ENCODE assay signal across 14 mouse cellular contexts in genomic region chr14:29073747-29074146, GRCm38 (mm10). TPM values are rescaled to one million over a fixed set of nuclear protein-coding genes. Genes with fewer than 3 reads are reported as not detected.
DNase-seq lines count a peak whose midpoint lies in the region; ATAC-seq lines count a peak whose summit lies in the region.
"Had no signal": no experiment of that assay in that cellular context is flagged by ENCODE, and none has a peak within 500 bp of the region (broad histone marks: within the 10 kb centered on the region; RNA-seq: fewer than 3 reads in every experiment).

No protein-coding gene starts in this region.

- no peak overlapping the region for H3K9ac ChIP-seq in limb, embryonic 13.5 days
- no peak overlapping the region for H3K9ac ChIP-seq in embryonic facial prominence, embryonic 14.5 days (ENCODE audit: low read depth, low read length)
- H3K9ac ChIP-seq in intestine, embryonic 16.5 days (ENCODE audit: low read depth, low read length) = no peak overlapping the region

- no peaks in the 10 kb centered on the region for H3K9me3 ChIP-seq in limb, embryonic 13.5 days
- H3K9me3 ChIP-seq in limb, embryonic 10.5 days (replicated peaks) = no peaks in the 10 kb centered on the region
- H3K9me3 ChIP-seq in embryonic facial prominence, embryonic 14.5 days (ENCODE audit: control insufficient read depth, low read length) = no peaks in the 10 kb centered on the region
- no peaks in the 10 kb centered on the region for H3K9me3 ChIP-seq in intestine, embryonic 16.5 days (ENCODE audit: control insufficient read depth, low read length)
- H3K9me3 ChIP-seq: forebrain, embryonic 10.5 days had no signal

- no peak overlapping the region for H3K4me3 ChIP-seq in limb, embryonic 13.5 days
- H3K4me3 ChIP-seq in limb, embryonic 10.5 days = no peak overlapping the region
- no peak overlapping the region for H3K4me3 ChIP-seq in embryonic facial prominence, embryonic 14.5 days (ENCODE audit: low read depth, low read length)
- no peak overlapping the region for H3K4me3 ChIP-seq in intestine, embryonic 16.5 days (ENCODE audit: low read length)
- H3K4me3 ChIP-seq: forebrain, embryonic 10.5 days had no signal

- H3K27ac ChIP-seq in limb, embryonic 13.5 days = no peak overlapping the region
- H3K27ac ChIP-seq in limb, embryonic 10.5 days = no peak overlapping the region
- H3K27ac ChIP-seq in embryonic facial prominence, embryonic 14.5 days (replicated peaks; ENCODE audit: low read depth, low read length) = no peak overlapping the region
- no peak overlapping the region for H3K27ac ChIP-seq in intestine, embryonic 16.5 days (ENCODE audit: low read length)
- H3K27ac ChIP-seq: forebrain, embryonic 10.5 days had no signal

- ATAC-seq in limb, embryonic 13.5 days (ENCODE audit: low FRiP score, low read depth) = no peak
- no peak for ATAC-seq in embryonic facial prominence, embryonic 14.5 days (ENCODE audit: low read depth)
- ATAC-seq in intestine, embryonic 16.5 days = no peak

- peaks cover 42% of the 10 kb centered on the region for H3K4me1 ChIP-seq in limb, embryonic 13.5 days
- H3K4me1 ChIP-seq in limb, embryonic 10.5 days = peaks cover 27% of the 10 kb centered on the region
- H3K4me1 ChIP-seq in embryonic facial prominence, embryonic 14.5 days (ENCODE audit: control insufficient read depth, insufficient read depth, low read length) = no peaks in the 10 kb centered on the region
- no peaks in the 10 kb centered on the region for H3K4me1 ChIP-seq in intestine, embryonic 16.5 days (ENCODE audit: control insufficient read depth, insufficient read depth, low read length)

- DNase-seq in cerebellum, adult 11 months = peak; percentile 4
- no peak for DNase-seq in cerebellum, postnatal 4 days (ENCODE audit: low spot score in 2 of 2)
- DNase-seq in heart, postnatal 10 days = peak; percentile 13 to 21
- no peak for DNase-seq in heart, postnatal 36 days
- no peak for DNase-seq in limb, embryonic 10.5 days (ENCODE audit: low spot score)
- peak; percentile 60 for DNase-seq in embryonic facial prominence, embryonic 14.5 days (ENCODE audit: low spot score)
- DNase-seq: adrenal gland, adult 2 months; lung, postnatal 36 days; thymus, postnatal 4 days had no signal

- H3K4me2 ChIP-seq in limb, embryonic 13.5 days (replicated peaks) = peak overlapping the region; percentile 28; the same call in 1 of the 2 replicates
- H3K4me2 ChIP-seq in embryonic facial prominence, embryonic 14.5 days (ENCODE audit: low read depth, low read length) = no peak overlapping the region
- H3K4me2 ChIP-seq in intestine, embryonic 16.5 days (ENCODE audit: low read depth, low read length) = no peak overlapping the region

- 36% methylated on average over 4 of the region's 4 CpGs for WGBS in limb, embryonic 13.5 days
- WGBS in limb, embryonic 10.5 days = 80% methylated on average over 4 of the region's 4 CpGs
- 64% methylated on average over 4 of the region's 4 CpGs for WGBS in embryonic facial prominence, embryonic 14.5 days
- 56% methylated on average over 4 of the region's 4 CpGs for WGBS in intestine, embryonic 16.5 days

- intact Hi-C loops in heart, postnatal 10 days (cut with DNase I) = loop anchor here (1.0 kb wide), 1 partner anchor 123 kb away; no protein-coding TSS in a partner anchor
- intact Hi-C loops in heart, postnatal 36 days (cut with DNase I) = loop anchor here (2.0 to 10.0 kb wide), 2 partner anchors 125 to 539 kb away; no protein-coding TSS in a partner anchor

- H3K27me3 ChIP-seq in limb, embryonic 13.5 days = peaks cover 18% of the 10 kb centered on the region; the same call in 1 of the 2 replicates
- H3K27me3 ChIP-seq in limb, embryonic 10.5 days (ENCODE audit: low read depth, poor library complexity, severe bottlenecking) = 0 out of 2 replicates have a peak, but pooled peaks cover 4% of the 10 kb centered on the region
- H3K27me3 ChIP-seq in embryonic facial prominence, embryonic 14.5 days (replicated peaks; ENCODE audit: control insufficient read depth, insufficient read depth, low read length) = no peaks in the 10 kb centered on the region
- H3K27me3 ChIP-seq in intestine, embryonic 16.5 days (replicated peaks; ENCODE audit: control insufficient read depth, insufficient read depth, low read length) = no peaks in the 10 kb centered on the region

- H3K36me3 ChIP-seq in limb, embryonic 13.5 days = no peaks in the 10 kb centered on the region
- no peaks in the 10 kb centered on the region for H3K36me3 ChIP-seq in limb, embryonic 10.5 days
- no peaks in the 10 kb centered on the region for H3K36me3 ChIP-seq in embryonic facial prominence, embryonic 14.5 days (ENCODE audit: control insufficient read depth, insufficient read depth, low read length)
- H3K36me3 ChIP-seq in intestine, embryonic 16.5 days (ENCODE audit: control insufficient read depth, insufficient read depth, low read length) = no peaks in the 10 kb centered on the region
- H3K36me3 ChIP-seq: forebrain, embryonic 10.5 days; G1E had no signal

RNA-seq across cellular contexts. Expression of gene Lrtm1, which starts 55.7 kb away (rescaled TPM):
- 100 to 1,000 TPM; 112 to 117 TPM for total RNA-seq in heart, postnatal 10 days (2021)
- 100 to 1,000 TPM; 165 to 198 TPM for total RNA-seq in heart, postnatal 36 days (2021)
- polyA plus RNA-seq in limb, embryonic 13.5 days (2015; fragmentation: Nextera tagmentation; extraction: Ambion mirVana) = 0.93 and 1.0 TPM in 2 replicates
- not detected in 2 replicates for polyA plus RNA-seq in limb, embryonic 10.5 days (2016; fragmentation: Nextera tagmentation; extraction: Ambion mirVana)
- polyA plus RNA-seq in embryonic facial prominence, embryonic 14.5 days (2014; fragmentation: Nextera tagmentation; extraction: Ambion mirVana) = 1.5 and 2.2 TPM in 2 replicates
- polyA plus RNA-seq in intestine, embryonic 16.5 days (2015; fragmentation: Nextera tagmentation; extraction: Ambion mirVana) = 0.01 TPM in 1 of 2 replicates, not detected in the other
- total RNA-seq: left cerebral cortex, postnatal 4 days had no signal
- polyA plus RNA-seq: G1E had no signal

Comparison
In these comparisons a context has a peak if more than half of its experiments do, and no peak if none do; other contexts are left out.
1. DNase-seq: peak in cerebellum, adult 11 months (single experiment), heart, postnatal 10 days (2 of 2) and embryonic facial prominence, embryonic 14.5 days (single experiment); none in cerebellum, postnatal 4 days (0 of 2), heart, postnatal 36 days (0 of 2) and limb, embryonic 10.5 days (single experiment).